Mouse (Mus musculus) inflammation-experienced regulatory T-cells, adult 16 weeks (primary cell): ENCODE measurements around the gene Cwf19l1. TPM values are rescaled to one million over a fixed set of nuclear protein-coding genes. Genes with fewer than 3 reads are reported as not detected.

Experiments used
- polyA plus RNA-seq: library from polyadenylated mRNA; unstranded; fragments of 100-300 nt; shearing (Covaris generic); gene quantifications from one replicate; pipeline ENCODE4 v1.2.1, GENCODE M21; 2017

The Cwf19l1 gene
- 37.6 TPM for polyA plus RNA-seq

DNA sequence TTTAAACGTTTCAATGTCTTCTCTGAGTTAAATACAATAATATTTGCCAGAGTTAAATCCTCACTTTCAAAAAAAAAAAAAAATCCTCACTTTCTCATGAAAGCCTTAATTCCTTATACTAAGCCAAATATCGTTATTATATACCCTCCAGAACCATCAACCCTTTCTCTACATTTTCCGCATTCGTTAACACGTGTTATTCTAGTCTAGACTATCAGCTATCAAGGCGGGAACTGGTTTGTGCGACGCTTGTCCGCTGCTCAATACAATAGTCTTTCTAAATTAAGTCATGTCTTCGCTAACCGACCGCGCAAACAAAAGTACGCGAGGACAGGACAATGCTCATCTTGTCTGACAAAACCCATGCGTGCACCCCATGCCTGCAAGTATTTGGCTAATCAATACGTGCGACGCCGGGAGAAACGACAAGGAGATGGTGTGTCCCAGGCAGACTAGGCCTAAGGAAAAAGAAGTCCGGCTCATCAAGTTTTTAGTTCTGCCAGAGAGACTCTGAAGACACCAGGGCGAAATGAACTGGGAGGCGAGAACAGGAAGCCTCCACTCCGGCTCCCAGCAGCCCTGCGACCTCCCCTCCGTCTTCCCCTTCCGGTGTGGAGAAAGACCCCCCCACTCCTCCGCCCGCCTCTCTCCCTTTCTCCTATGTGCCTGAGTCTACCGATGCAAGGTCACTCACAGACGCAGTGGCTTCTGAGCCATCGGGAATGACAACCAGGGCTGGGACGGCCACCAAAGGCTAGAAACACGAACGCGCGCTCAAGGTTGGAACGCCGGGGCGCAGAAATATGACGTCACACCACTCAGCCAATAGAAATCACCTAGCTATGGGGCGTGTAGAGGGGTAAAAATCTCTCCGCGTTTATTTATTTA lies at the start of gene Cwf19l1:
TSS of gene Cwf19l1 (minus strand) at position 805 of the 888 bp plus-strand sequence.

DNA sequence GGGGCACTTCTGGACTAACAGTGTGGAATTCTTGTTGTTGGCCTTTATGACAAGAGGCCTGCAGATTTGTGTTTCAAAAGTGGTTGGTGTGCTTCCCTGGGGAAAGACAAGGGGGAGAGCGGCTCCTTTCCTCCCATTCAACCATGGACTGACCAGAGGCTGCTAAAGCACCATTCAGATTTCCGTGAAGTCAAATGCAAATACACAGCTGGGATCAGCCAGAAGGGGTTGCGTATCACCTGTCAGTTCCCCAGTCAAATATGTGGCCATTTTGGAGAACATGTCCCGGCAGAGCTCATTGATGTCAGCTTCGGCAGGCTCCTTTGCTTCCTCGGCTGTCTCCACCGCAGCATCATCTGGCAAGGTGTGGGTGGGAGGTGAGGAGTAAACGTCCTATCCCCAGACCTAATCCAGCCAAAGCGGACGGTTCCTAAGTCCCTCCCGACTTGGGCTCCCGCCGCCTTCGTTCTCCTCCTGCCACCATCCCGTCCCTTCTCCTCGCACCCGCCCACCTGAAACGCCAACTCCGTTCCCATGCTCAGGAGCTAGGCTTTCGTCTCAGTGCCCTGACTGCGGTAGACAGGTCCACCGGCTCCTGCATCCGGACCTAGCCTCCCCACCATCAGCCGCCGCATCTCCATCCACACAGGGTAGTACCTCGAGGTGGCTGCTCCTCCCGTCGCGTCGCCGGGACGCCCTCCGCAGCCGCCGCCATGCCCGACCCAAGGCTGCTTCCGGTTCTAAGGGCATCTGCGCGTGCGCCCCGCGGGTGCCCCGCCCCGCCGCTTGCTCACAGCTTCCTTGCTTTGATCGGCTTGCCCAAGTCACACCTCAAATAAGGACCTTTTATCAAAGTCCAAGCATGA lies 10.3 kb upstream of the Cwf19l1 start, which contains the start of gene Bloc1s2:
TSS of gene Bloc1s2 (minus strand) at position 745 of the 866 bp plus-strand sequence.

DNA sequence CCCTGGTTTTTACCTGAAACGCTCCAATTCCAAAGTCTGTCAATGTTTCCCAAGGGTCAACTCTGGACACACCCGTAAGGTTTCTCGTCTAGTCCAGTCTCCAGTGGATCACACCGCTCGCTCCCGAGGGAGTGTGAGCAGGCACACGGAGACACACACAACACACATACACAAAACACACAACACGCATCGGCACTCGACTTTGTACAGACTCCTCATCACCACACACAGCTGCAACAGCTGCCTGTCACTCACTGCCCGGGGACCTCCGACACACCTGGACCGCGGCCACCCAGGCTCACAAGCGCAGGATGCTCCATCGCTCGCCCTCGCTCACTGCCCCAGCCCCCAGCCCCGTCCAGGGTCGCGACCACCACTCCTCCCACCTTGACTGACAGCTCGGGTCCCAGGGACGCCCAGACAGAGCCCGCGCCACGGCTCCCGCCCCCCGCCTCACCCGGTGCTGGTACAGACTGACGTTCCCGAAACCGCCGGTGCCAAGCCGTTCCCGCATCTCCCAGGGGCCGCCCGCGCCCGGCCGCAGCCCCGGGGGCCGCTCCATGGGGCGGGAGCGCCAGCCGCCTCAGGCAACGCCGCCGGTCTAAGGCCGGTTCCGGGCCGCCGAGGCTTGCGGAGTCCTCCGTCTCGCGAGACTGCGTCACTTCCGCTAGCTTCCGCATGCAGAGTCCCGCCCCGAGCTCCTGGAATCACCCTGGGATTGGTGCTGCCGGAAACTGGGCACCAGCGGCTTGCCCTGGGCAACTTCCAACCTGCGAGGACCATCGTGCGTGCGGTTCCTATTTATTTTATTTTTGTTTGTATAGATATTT lies 28.6 kb downstream of the Cwf19l1 start, which contains the start of gene Chuk:
TSS of gene Chuk (minus strand) at position 650 of the 830 bp plus-strand sequence.

DNA sequence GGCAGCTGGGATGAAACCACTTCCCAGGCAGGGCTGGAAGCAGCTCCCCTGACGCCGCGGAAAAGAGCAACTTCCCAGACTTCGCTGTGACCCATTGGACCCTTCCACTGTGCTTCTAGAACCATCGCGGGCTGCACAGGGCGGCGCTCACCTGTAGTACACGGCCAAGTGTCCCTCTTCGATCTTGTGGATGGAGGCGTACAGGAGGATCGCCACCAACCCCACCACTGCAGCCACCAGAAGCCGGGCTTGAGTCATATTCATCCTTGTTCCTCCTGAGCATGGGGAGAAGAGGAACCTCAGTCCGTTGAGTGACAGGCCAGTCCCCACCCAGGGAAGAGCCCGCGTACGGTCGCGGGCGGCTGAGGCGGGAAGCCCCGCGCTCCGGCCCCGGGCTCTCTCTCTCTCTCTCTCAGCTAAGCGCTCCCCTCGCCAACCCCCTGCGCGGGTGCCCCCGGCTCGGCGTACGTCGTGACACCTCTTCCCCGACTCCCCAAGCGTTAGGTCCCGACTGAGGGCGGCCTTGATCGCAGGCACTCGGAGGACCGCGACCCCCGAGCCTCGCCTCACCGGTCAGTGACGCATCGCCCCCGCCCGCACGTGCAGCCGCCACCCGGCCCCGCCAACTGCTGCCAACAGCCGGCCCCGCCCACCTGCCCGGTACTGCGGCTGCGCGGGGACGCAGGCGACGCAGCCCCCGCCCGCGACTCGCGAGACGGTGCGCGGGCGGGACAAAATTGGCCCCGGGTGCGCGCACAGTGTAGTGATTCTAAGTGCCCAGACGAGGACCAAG lies 66.4 kb downstream of the Cwf19l1 start, which contains the start of gene Erlin1:
TSS of gene Erlin1 (minus strand) at position 665 of the 793 bp plus-strand sequence.

Other genes starting within 250 kb of the Cwf19l1 start
- 8.9 TPM for gene Dnmbp, start 195.7 kb downstream of the Cwf19l1 start, polyA plus RNA-seq
- not detected for gene Cpn1, start 149.3 kb downstream of the Cwf19l1 start, polyA plus RNA-seq
- 0.15 TPM for gene Cyp2c23, start 106.7 kb downstream of the Cwf19l1 start, polyA plus RNA-seq
- 8.6 TPM for gene Erlin1, start 66.1 kb downstream of the Cwf19l1 start, polyA plus RNA-seq
- 50.5 TPM for gene Chuk, start 28.4 kb downstream of the Cwf19l1 start, polyA plus RNA-seq
- gene Bloc1s2, start 10.6 kb upstream of the Cwf19l1 start, polyA plus RNA-seq, result 127 TPM
- not detected for gene Pkd2l1, start 56.6 kb upstream of the Cwf19l1 start, polyA plus RNA-seq
- not detected for gene Scd3, start 67.4 kb upstream of the Cwf19l1 start, polyA plus RNA-seq
- gene Scd2, start 157.8 kb upstream of the Cwf19l1 start, polyA plus RNA-seq, result 70.4 TPM
- 0.33 TPM for gene Scd4, start 197.2 kb upstream of the Cwf19l1 start, polyA plus RNA-seq